In the genomic region with DNA sequence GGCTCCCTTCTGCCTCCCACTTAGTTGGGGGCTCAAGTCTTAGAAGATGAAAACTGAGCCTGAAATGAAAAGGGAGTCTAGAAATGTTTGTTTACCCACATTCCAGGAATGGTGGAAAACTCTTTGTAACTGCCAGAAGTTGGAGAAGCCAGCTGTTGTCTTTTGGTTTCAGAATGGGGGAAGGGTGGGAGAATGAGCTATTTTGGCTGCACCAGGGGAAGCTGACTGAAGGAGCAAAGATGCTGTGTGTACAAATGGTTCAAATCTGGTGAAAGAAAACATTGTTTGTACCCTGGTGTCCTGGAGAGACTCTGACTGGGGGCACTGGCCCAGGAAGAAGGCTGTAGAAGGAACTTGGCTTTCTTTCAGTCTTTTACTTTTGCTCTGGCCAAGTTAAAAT, we compare ENCODE assay signal across 10 mouse cellular contexts.
DNase-seq lines count a peak whose midpoint lies in the region; ATAC-seq and TF ChIP-seq lines count a peak whose summit lies in the region.
"Had no signal": no experiment of that assay in that cellular context is flagged by ENCODE, and none has a peak within 500 bp of the region (broad histone marks: within the 10 kb centered on the region; RNA-seq: fewer than 3 reads in every experiment).

No protein-coding gene starts in this region.

- no peak overlapping the region for H3K4me3 ChIP-seq in liver, adult 2 months (ENCODE audit: insufficient read depth, low read depth, low read length)
- H3K4me3 ChIP-seq in liver, postnatal 0 days (ENCODE audit: low read depth, low read length): no peak overlapping the region
- H3K4me3 ChIP-seq in kidney, embryonic 15.5 days (replicated peaks): no peak overlapping the region
- H3K4me3 ChIP-seq in liver, embryonic 12.5 days: no peak overlapping the region
- H3K4me3 ChIP-seq: liver, embryonic 13.5 days had no signal

- no peaks in the 10 kb centered on the region for H3K27me3 ChIP-seq in liver, adult 2 months (ENCODE audit: control insufficient read depth, insufficient read depth, low read length)
- H3K27me3 ChIP-seq in liver, postnatal 0 days (ENCODE audit: insufficient read depth, low read length): no peaks in the 10 kb centered on the region
- no peaks in the 10 kb centered on the region for H3K27me3 ChIP-seq in kidney, embryonic 15.5 days
- H3K27me3 ChIP-seq in liver, embryonic 12.5 days (replicated peaks): no peaks in the 10 kb centered on the region
- H3K27me3 ChIP-seq: liver, embryonic 13.5 days had no signal

- H3K4me2 ChIP-seq in liver, postnatal 0 days (ENCODE audit: low read depth, low read length): no peak overlapping the region
- H3K4me2 ChIP-seq in kidney, embryonic 15.5 days: no peak overlapping the region
- no peak overlapping the region for H3K4me2 ChIP-seq in liver, embryonic 12.5 days
- H3K4me2 ChIP-seq: liver, embryonic 13.5 days had no signal

- TF ChIP-seq CTCF in liver, adult 2 months (IDR thresholded peaks at IDR 0.05; ENCODE audit: low read depth, low read length): no peak
- no peak for TF ChIP-seq CTCF in liver, postnatal 0 days (IDR thresholded peaks at IDR 0.05; ENCODE audit: low read depth)

- no peak overlapping the region for H3K9ac ChIP-seq in liver, adult 2 months (ENCODE audit: low read depth, low read length)
- H3K9ac ChIP-seq in liver, postnatal 0 days (replicated peaks): no peak overlapping the region
- H3K9ac ChIP-seq in kidney, embryonic 15.5 days: no peak overlapping the region
- H3K9ac ChIP-seq in liver, embryonic 12.5 days: no peak overlapping the region
- H3K9ac ChIP-seq: liver, embryonic 13.5 days had no signal

- H3K36me3 ChIP-seq in liver, adult 2 months (ENCODE audit: control insufficient read depth, insufficient read depth, low read length): no peaks in the 10 kb centered on the region
- no peaks in the 10 kb centered on the region for H3K36me3 ChIP-seq in liver, postnatal 0 days (replicated peaks; ENCODE audit: insufficient read depth, low read length)
- H3K36me3 ChIP-seq in kidney, embryonic 15.5 days: no peaks in the 10 kb centered on the region
- no peaks in the 10 kb centered on the region for H3K36me3 ChIP-seq in liver, embryonic 12.5 days
- H3K36me3 ChIP-seq: liver, embryonic 13.5 days had no signal

- H3K4me1 ChIP-seq in liver, adult 2 months (ENCODE audit: control insufficient read depth, insufficient read depth, low read length): no peaks in the 10 kb centered on the region
- no peaks in the 10 kb centered on the region; the same call in 1 of the 2 replicates for H3K4me1 ChIP-seq in liver, postnatal 0 days (ENCODE audit: insufficient read depth)
- H3K4me1 ChIP-seq in kidney, embryonic 15.5 days: peaks cover 35% of the 10 kb centered on the region
- no peaks in the 10 kb centered on the region for H3K4me1 ChIP-seq in liver, embryonic 12.5 days
- H3K4me1 ChIP-seq: liver, embryonic 13.5 days had no signal

- H3K27ac ChIP-seq in liver, adult 2 months (replicated peaks; ENCODE audit: insufficient read depth, low read depth, low read length): no peak overlapping the region
- no peak overlapping the region for H3K27ac ChIP-seq in liver, postnatal 0 days (ENCODE audit: low read depth)
- H3K27ac ChIP-seq in kidney, embryonic 15.5 days: peak overlapping the region; percentile 60
- H3K27ac ChIP-seq in liver, embryonic 12.5 days: no peak overlapping the region
- H3K27ac ChIP-seq: liver, embryonic 13.5 days had no signal

- TF ChIP-seq POLR2A in liver, adult 2 months (IDR thresholded peaks at IDR 0.05; ENCODE audit: extremely low read depth, insufficient read depth, low read length): no peak

- TF ChIP-seq EP300 in liver, postnatal 0 days (IDR thresholded peaks at IDR 0.05; ENCODE audit: low read depth): no peak

- no peak for ATAC-seq in cerebellum, adult (ENCODE audit: insufficient number of reproducible peaks, low FRiP score, low TSS enrichment)
- no peak for ATAC-seq in liver, postnatal 0 days
- ATAC-seq in kidney, embryonic 15.5 days (replicated peaks; ENCODE audit: low FRiP score): 0 out of 2 replicates have a peak, but pooled peaks have one; percentile 25
- ATAC-seq in liver, embryonic 12.5 days: no peak
- ATAC-seq: forebrain, embryonic 14.5 days had no signal

- H3K79me2 ChIP-seq in liver, adult 2 months (ENCODE audit: control insufficient read depth, insufficient read depth, low read length): no peaks in the 10 kb centered on the region

- no peaks in the 10 kb centered on the region for H3K9me3 ChIP-seq in liver, postnatal 0 days (ENCODE audit: low read length)
- no peaks in the 10 kb centered on the region for H3K9me3 ChIP-seq in kidney, embryonic 15.5 days (replicated peaks)
- H3K9me3 ChIP-seq in liver, embryonic 12.5 days (replicated peaks): no peaks in the 10 kb centered on the region
- H3K9me3 ChIP-seq: liver, embryonic 13.5 days had no signal

- peak; percentile 21 for DNase-seq in cerebellum, adult 9-10 months
- DNase-seq in liver, adult 2 months (ENCODE audit: extremely low read depth, low read depth, low spot score): peak; percentile 13
- no peak for DNase-seq in liver, postnatal 0 days
- DNase-seq in lung, postnatal 10 days: peak; percentile 81
- no peak for DNase-seq in cerebellum, postnatal 14 days
- DNase-seq: liver, embryonic 13.5 days had no signal

Comparison
In these comparisons a context has a peak if more than half of its experiments do, and no peak if none do; other contexts are left out.
1. DNase-seq: peak in cerebellum, adult 9-10 months (single experiment), liver, adult 2 months (single experiment) and lung, postnatal 10 days (single experiment); none in liver, postnatal 0 days (single experiment) and cerebellum, postnatal 14 days (0 of 2).